Mouse (Mus musculus): Measurements from ENCODE around the gene Fkbp14.

GRCm38 (mm10) chr6:54540252-54540887 lies 56.7 kb downstream of the Fkbp14 start:
- TF ChIP-seq POLR2A (IDR thresholded peaks at IDR 0.05; ENCODE audit: extremely low read depth, insufficient read depth, low read length) = no peak
- no peak for TF ChIP-seq CTCF (IDR thresholded peaks at IDR 0.05; ENCODE audit: low read depth, low read length)

Measured in liver, adult 2 months (tissue).